Mouse (Mus musculus) ovary, postnatal 10 days (tissue): ENCODE data around the gene Ngrn.

Experiments
- DNase-seq: peaks from one replicate; pipeline ENCODE4 v3.0.0; 2022; ENCODE audit warnings: low spot score

Ngrn gene

GRCm38 (mm10) chr7:80307766-80308165 lies 46.8 kb downstream of the Ngrn start:
- no peak for DNase-seq

GRCm38 (mm10) chr7:80310771-80311170 lies 49.8 kb downstream of the Ngrn start:
- DNase-seq = no peak
